Mouse (Mus musculus) midbrain, embryonic 13.5 days (tissue): ENCODE data around the gene Aasdh. TPM values are rescaled to one million over a fixed set of nuclear protein-coding genes. Genes with fewer than 3 reads are reported as not detected.

Source experiments
- ATAC-seq: fragments of 200-750 bp; cut with Nextera tagmentation; 2 replicates; pipeline ENCODE4 v1.8.0; 2017; ENCODE audit warnings: mild to moderate bottlenecking, moderate TSS enrichment, moderate library complexity
- H3K27ac ChIP-seq: fragments of 300-500 bp; sonication (generic); 2 replicates; pipeline ENCODE4 v1.5.1; 2015; ENCODE audit warnings: inconsistent platforms, mild to moderate bottlenecking, moderate library complexity
- H3K27me3 ChIP-seq: fragments of 300-500 bp; sonication (generic); 2 replicates; pipeline ENCODE4 v1.6.1; 2015; ENCODE audit warnings: mild to moderate bottlenecking, inconsistent platforms
- H3K36me3 ChIP-seq: fragments of 300-500 bp; sonication (generic); 2 replicates; pipeline ENCODE4 v1.6.1; 2015; ENCODE audit warnings: mild to moderate bottlenecking, inconsistent platforms
- H3K4me1 ChIP-seq: fragments of 300-500 bp; sonication (generic); replicated peaks from 2 replicates; pipeline ENCODE4 v1.6.1; 2015; ENCODE audit warnings: inconsistent platforms
- H3K4me2 ChIP-seq: fragments of 300-500 bp; sonication (generic); replicated peaks from 2 replicates; pipeline ENCODE4 v1.6.1; 2015; ENCODE audit warnings: moderate library complexity, mild to moderate bottlenecking, inconsistent platforms
- H3K4me3 ChIP-seq: fragments of 300-500 bp; sonication (generic); replicated peaks from 2 replicates; pipeline ENCODE4 v1.5.1; 2015; ENCODE audit warnings: mild to moderate bottlenecking, inconsistent platforms
- H3K9ac ChIP-seq: fragments of 300-500 bp; sonication (generic); replicated peaks from 2 replicates; pipeline ENCODE4 v1.6.1; 2015; ENCODE audit warnings: mild to moderate bottlenecking, inconsistent platforms
- H3K9me3 ChIP-seq: fragments of 300-500 bp; sonication (generic); 2 replicates; pipeline ENCODE4 v1.6.1; 2016; ENCODE audit warnings: mild to moderate bottlenecking, inconsistent platforms
- WGBS: fragments of 180-500 bp; shearing (Covaris S2); methylation state at CpG from one replicate; pipeline ENCODE4 v1.1.7; 2015; 5-methylcytosine and 5-hydroxymethylcytosine counted together
- polyA plus RNA-seq: library from polyadenylated mRNA; unstranded; fragments of >200 nt; fragmentation: Nextera tagmentation; extraction: Ambion mirVana; gene quantifications from 2 replicates; pipeline ENCODE4 v1.2.1, GENCODE M21; 2015

Aasdh gene
- polyA plus RNA-seq, 1 experiment from 2014 or later: 26.2 TPM

- Histone ChIP-seq H3K9ac (no peak overlapping the region), H3K4me1 (peaks cover 31% of the 10 kb centered on the region), H3K9me3 (no peaks in the 10 kb centered on the region), H3K4me3 (no peak overlapping the region), H3K27me3 (no peaks in the 10 kb centered on the region), H3K36me3 (peaks cover 36% of the 10 kb centered on the region), H3K4me2 (no peak overlapping the region), H3K27ac (peak overlapping the region; percentile 79)
- peak; percentile 68 for ATAC-seq
- WGBS: 59% methylated on average over 7 of the region's 7 CpGs
Measured at GRCm38 (mm10) chr5:76828527-76829240, 76.6 kb downstream of the Aasdh start.

Other genes with a start within 250 kb of the Aasdh start
- 68.9 and 75.2 TPM in 2 replicates for gene C530008M17Rik, start 249.0 kb downstream of the Aasdh start, polyA plus RNA-seq
- gene Paics, start 45.8 kb upstream of the Aasdh start, polyA plus RNA-seq: 204 and 205 TPM in 2 replicates
- gene Ppat, start 46.1 kb upstream of the Aasdh start, polyA plus RNA-seq: 13.5 and 14.4 TPM in 2 replicates
- 77.5 and 87.5 TPM in 2 replicates for gene Srp72, start 69.2 kb upstream of the Aasdh start, polyA plus RNA-seq
- not detected in 2 replicates for gene Arl9, start 98.5 kb upstream of the Aasdh start, polyA plus RNA-seq
- 0.27 and 0.30 TPM in 2 replicates for gene Thegl, start 110.5 kb upstream of the Aasdh start, polyA plus RNA-seq
- 0.52 and 0.62 TPM in 2 replicates for gene Hopx, start 209.6 kb upstream of the Aasdh start, polyA plus RNA-seq